Mouse (Mus musculus) left cerebral cortex, adult 18-20 months (tissue): ENCODE results near the gene Bri3. TPM values are rescaled to one million over a fixed set of nuclear protein-coding genes. Genes with fewer than 3 reads are reported as not detected.
"Not testable (repeated sequence)": the region's sequence is repeated elsewhere in the genome, so short reads cannot be mapped to it uniquely, and the experiment has no call there.

Experiments used
- DNase-seq, 2 experiments: peaks; one replicate each; pipeline ENCODE4 v3.0.0; 2021 to 2022; ENCODE audit warnings: low spot score in 2 of 2, mixed read lengths in 1 of 2
- total RNA-seq, 2 experiments: library from RNA; stranded (reverse); gene quantifications; 2 replicates each; pipeline ENCODE4 v1.2.3; 2021

Bri3 gene
- total RNA-seq, 2 experiments from 2014 or later: 67.8 to 73.6 TPM

GRCm38 (mm10) chr5:144356776-144357455 lies 112.7 kb downstream of the Bri3 start:
- DNase-seq: no peak

GRCm38 (mm10) chr5:144357551-144357880 lies 113.3 kb downstream of the Bri3 start:
- DNase-seq: no peak

- DNase-seq: peak; percentile 7 to 13
Measured at GRCm38 (mm10) chr5:144357881-144358591, 113.8 kb downstream of the Bri3 start, which contains the start of gene Baiap2l1. Gene Baiap2l1 (minus strand): TSS chr5:144358112.

GRCm38 (mm10) chr5:144358592-144358917 lies 114.3 kb downstream of the Bri3 start:
- no peak for DNase-seq

- DNase-seq: no peak
Measured at GRCm38 (mm10) chr5:144359886-144360285, 115.6 kb downstream of the Bri3 start.

- DNase-seq: no peak
Measured at GRCm38 (mm10) chr5:144360346-144360745, 116.1 kb downstream of the Bri3 start.

GRCm38 (mm10) chr5:144364680-144365357 lies 120.6 kb downstream of the Bri3 start:
- DNase-seq: no peak

- DNase-seq: not testable (repeated sequence)
Measured at GRCm38 (mm10) chr5:144366551-144366950, 122.3 kb downstream of the Bri3 start.

- DNase-seq: no peak
Measured at GRCm38 (mm10) chr5:144368661-144369205, 124.5 kb downstream of the Bri3 start.

- no peak for DNase-seq
Measured at GRCm38 (mm10) chr5:144370986-144371385, 126.7 kb downstream of the Bri3 start.

- no peak for DNase-seq
Measured at GRCm38 (mm10) chr5:144372177-144372576, 127.9 kb downstream of the Bri3 start.

GRCm38 (mm10) chr5:144372885-144373284 lies 128.6 kb downstream of the Bri3 start:
- no peak for DNase-seq

- DNase-seq: no peak
Measured at GRCm38 (mm10) chr5:144379431-144379830, 135.2 kb downstream of the Bri3 start.

- no peak for DNase-seq
Measured at GRCm38 (mm10) chr5:144380689-144381088, 136.5 kb downstream of the Bri3 start.

- DNase-seq: no peak
Measured at GRCm38 (mm10) chr5:144381782-144382181, 137.5 kb downstream of the Bri3 start.

GRCm38 (mm10) chr5:144383936-144384335 lies 139.7 kb downstream of the Bri3 start:
- no peak for DNase-seq

- peak; percentile 56 to 70 for DNase-seq
Measured at GRCm38 (mm10) chr5:144387851-144388250, 143.6 kb downstream of the Bri3 start.

- no peak for DNase-seq
Measured at GRCm38 (mm10) chr5:144394142-144394541, 149.9 kb downstream of the Bri3 start.

- DNase-seq: no peak
Measured at GRCm38 (mm10) chr5:144397566-144397965, 153.3 kb downstream of the Bri3 start.

- no peak for DNase-seq
Measured at GRCm38 (mm10) chr5:144400821-144401220, 156.6 kb downstream of the Bri3 start.

- DNase-seq: no peak
Measured at GRCm38 (mm10) chr5:144406256-144406655, 162.0 kb downstream of the Bri3 start.

- peak; percentile 14 to 36 for DNase-seq
Measured at GRCm38 (mm10) chr5:144410666-144411065, 166.4 kb downstream of the Bri3 start.
